Mouse (Mus musculus) limb, embryonic 15.5 days (tissue): ENCODE measurements around the gene Hyal3. TPM values are rescaled to one million over a fixed set of nuclear protein-coding genes. Genes with fewer than 3 reads are reported as not detected.

Experiments
- ATAC-seq: fragments of 200-750 bp; cut with Nextera tagmentation; 2 replicates; pipeline ENCODE4 v1.8.0; 2017; ENCODE audit warnings: low read depth, moderate TSS enrichment; ENCODE audit not compliant: insufficient number of reproducible peaks, low FRiP score, low TSS enrichment
- H3K27ac ChIP-seq: fragments of 300-500 bp; sonication (generic); 2 replicates; pipeline ENCODE4 v1.5.1; 2015; ENCODE audit warnings: moderate library complexity, mild to moderate bottlenecking, inconsistent platforms
- H3K27me3 ChIP-seq: fragments of 300-500 bp; sonication (generic); 2 replicates; pipeline ENCODE4 v1.6.1; 2015; ENCODE audit warnings: inconsistent platforms
- H3K36me3 ChIP-seq: fragments of 300-500 bp; sonication (generic); 2 replicates; pipeline ENCODE4 v1.6.1; 2015; ENCODE audit warnings: inconsistent platforms
- H3K4me1 ChIP-seq: fragments of 300-500 bp; sonication (generic); 2 replicates; pipeline ENCODE4 v1.6.1; 2015; ENCODE audit warnings: inconsistent platforms
- H3K4me2 ChIP-seq: fragments of 300-500 bp; sonication (generic); 2 replicates; pipeline ENCODE4 v1.6.1; 2015; ENCODE audit warnings: mild to moderate bottlenecking, inconsistent platforms
- H3K4me3 ChIP-seq: fragments of 300-500 bp; sonication (generic); 2 replicates; pipeline ENCODE4 v1.5.1; 2015; ENCODE audit warnings: mild to moderate bottlenecking, inconsistent platforms
- H3K9ac ChIP-seq: fragments of 300-500 bp; sonication (generic); 2 replicates; pipeline ENCODE4 v1.6.1; 2015; ENCODE audit warnings: inconsistent platforms
- H3K9me3 ChIP-seq: fragments of 300-500 bp; sonication (generic); 2 replicates; pipeline ENCODE4 v1.6.1; 2016; ENCODE audit warnings: inconsistent platforms
- WGBS: fragments of 180-500 bp; shearing (Covaris S2); methylation state at CpG from one replicate; pipeline ENCODE4 v1.1.7; 2015; 5-methylcytosine and 5-hydroxymethylcytosine counted together
- polyA plus RNA-seq: library from polyadenylated mRNA; unstranded; fragments of >200 nt; fragmentation: Nextera tagmentation; extraction: Ambion mirVana; gene quantifications from 2 replicates; pipeline ENCODE4 v1.2.1, GENCODE M21; 2015

The Hyal3 gene
- polyA plus RNA-seq, 1 experiment from 2014 or later: 1.6 TPM

DNA sequence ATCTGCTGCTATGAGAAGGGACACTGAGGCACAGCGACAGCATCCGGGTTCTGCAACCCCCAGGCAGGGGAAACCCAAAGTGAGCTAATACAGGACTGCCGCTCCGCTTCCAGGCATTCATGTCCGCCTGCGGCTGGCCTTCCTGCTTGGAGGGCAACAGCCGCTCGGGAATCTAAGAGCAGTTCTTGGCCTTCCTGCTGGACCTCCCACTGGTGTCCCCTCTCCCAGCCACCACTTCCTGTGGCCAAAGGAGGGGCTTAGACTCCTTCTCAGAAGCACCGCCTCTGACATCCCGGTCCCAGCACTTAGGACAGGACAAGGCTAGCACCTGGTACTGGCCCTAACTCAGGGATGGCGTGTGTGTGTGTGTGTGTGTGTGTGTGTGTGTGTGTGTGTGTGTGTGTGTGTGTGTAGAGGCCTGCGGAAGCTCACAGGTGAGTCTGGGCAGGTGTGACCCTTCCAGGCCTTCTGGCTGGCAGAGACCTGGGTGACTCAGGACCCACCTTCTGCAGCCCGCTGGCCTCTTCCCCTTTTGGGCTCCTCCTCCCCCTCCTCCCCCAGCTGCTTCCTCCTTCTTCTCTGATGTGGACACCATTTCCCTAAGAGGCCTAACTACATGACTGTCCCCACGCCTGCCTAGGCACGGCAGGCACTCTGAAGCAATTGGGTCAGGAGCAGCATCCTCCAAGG lies 48.2 kb downstream of the Hyal3 start:
- Histone ChIP-seq H3K4me1 (peaks cover 85% of the 10 kb centered on the region), H3K36me3 (peaks cover 28% of the 10 kb centered on the region), H3K27ac (peak overlapping the region; percentile 89), H3K9me3 (no peaks in the 10 kb centered on the region), H3K9ac (0 out of 2 replicates have a peak overlapping the region, but pooled peaks have one; percentile 10), H3K4me2 (0 out of 2 replicates have a peak overlapping the region, but pooled peaks have one; percentile 10), H3K4me3 (no peak overlapping the region), H3K27me3 (no peaks in the 10 kb centered on the region)
- 49% methylated on average over 14 of the region's 15 CpGs for WGBS
- no peak for ATAC-seq

DNA sequence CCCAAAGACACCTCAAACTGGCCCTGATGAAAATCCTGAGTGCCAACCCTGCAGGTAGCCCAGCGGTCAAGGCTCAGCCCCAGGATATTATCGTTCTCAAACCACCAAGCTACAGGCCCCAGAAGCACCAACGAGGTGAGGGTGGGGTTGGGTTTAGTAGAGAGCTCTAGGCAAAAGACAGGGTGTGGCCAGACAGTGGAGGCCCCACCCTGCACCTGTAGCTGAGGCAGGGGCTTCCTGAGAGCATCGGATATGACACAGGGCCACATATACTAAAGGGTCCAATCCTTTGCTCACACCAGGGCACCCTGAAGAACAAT lies 48.8 kb downstream of the Hyal3 start:
- no peak for ATAC-seq
- Histone ChIP-seq H3K4me1 (peaks cover 85% of the 10 kb centered on the region), H3K4me2 (no peak overlapping the region), H3K4me3 (no peak overlapping the region), H3K27ac (peak overlapping the region; percentile 89), H3K9me3 (no peaks in the 10 kb centered on the region), H3K27me3 (no peaks in the 10 kb centered on the region), H3K36me3 (peaks cover 23% of the 10 kb centered on the region), H3K9ac (0 out of 2 replicates have a peak overlapping the region, but pooled peaks have one; percentile 10)
- WGBS: 25% methylated on average over 4 of the region's 4 CpGs

DNA sequence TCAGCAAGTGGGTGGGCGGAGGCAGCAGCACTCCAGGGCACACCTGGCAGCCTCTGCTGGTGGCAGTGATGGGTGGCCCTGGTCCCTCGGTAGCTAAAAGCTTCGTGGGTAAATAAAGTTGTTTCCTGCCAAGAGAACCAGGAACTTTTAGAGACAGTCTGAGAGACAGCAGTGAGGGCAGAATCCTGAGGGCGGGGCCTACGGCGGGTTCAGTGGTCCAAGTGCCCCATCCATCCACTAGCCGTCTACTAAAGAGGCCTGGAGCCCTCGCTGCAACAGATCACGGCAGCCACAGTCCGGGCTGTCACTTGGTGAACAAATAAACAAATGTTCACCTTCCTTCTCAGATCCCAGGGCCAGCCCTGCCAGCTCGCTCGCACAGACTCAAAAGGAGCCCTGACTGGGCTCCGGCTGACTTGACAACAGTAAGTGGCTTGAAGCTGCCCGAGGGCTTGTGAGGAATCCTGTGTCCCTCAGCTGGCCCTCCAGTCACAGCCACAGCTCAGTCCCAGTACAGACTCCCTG lies 49.3 kb downstream of the Hyal3 start:
- H3K4me1 ChIP-seq: peaks cover 82% of the 10 kb centered on the region
- H3K9me3 ChIP-seq: no peaks in the 10 kb centered on the region
- H3K27me3 ChIP-seq: no peaks in the 10 kb centered on the region
- peak overlapping the region; percentile 89 for H3K27ac ChIP-seq
- peak overlapping the region; percentile 17; the same call in 1 of the 2 replicates for H3K9ac ChIP-seq
- WGBS: 17% methylated on average over 14 of the region's 14 CpGs
- ATAC-seq: no peak
- 0 out of 2 replicates have a peak overlapping the region, but pooled peaks have one; percentile 4 for H3K4me3 ChIP-seq
- peaks cover 17% of the 10 kb centered on the region for H3K36me3 ChIP-seq
- peak overlapping the region; percentile 29 for H3K4me2 ChIP-seq

DNA sequence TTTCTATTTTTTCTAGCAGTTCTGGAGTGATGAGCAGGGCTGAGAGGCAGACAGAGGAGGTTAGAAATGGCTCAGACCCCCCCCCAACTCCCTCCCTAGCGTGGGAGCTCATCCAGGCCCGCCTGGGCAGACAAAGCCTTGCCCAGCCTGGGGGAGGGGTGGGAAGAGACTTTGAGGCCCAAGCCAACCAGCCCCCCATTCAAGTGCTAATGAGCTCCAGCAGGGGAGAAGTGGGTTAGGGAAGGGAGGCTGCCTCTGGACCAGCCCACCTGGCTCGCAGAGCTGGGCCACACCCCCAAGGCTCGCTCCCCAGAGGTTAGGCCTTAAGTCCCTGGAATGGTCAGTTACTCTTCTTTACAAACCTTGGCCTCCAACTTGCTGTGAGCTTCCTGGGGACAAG lies 50.0 kb downstream of the Hyal3 start:
- ATAC-seq: no peak
- peak overlapping the region; percentile 4; the same call in 1 of the 2 replicates for H3K4me3 ChIP-seq
- peaks cover 11% of the 10 kb centered on the region for H3K36me3 ChIP-seq
- H3K9me3 ChIP-seq: no peaks in the 10 kb centered on the region
- no peaks in the 10 kb centered on the region for H3K27me3 ChIP-seq
- peak overlapping the region; percentile 17; the same call in 1 of the 2 replicates for H3K9ac ChIP-seq
- 5% methylated on average over 4 of the region's 4 CpGs for WGBS
- H3K4me2 ChIP-seq: peak overlapping the region; percentile 29
- peak overlapping the region; percentile 89 for H3K27ac ChIP-seq
- H3K4me1 ChIP-seq: peaks cover 79% of the 10 kb centered on the region

DNA sequence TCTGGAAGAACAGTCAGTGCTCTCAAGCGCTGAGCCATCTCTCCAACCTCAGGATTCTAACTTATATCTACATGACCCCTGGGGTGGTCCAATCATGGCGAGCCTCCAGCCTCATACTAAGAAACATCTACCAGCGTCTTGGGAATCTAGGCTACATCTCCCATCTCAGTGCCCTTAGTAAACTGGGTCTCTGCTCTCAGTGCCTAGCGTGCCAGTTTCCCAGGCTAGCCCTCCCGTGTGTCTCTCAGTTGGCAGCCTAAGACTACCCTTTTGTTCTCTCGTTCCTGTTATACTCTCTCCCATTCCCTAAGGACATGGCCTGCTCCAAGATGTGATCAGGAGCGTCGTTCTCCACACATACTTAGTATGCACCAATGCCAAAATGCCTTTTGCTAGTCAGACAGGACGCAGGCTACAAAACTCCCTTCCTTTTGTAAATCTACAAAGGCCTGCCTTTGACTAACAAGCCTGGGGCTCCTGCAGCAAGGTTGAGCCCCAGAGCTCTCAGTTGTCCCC lies 50.8 kb downstream of the Hyal3 start:
- peak overlapping the region; percentile 89 for H3K27ac ChIP-seq
- H3K4me2 ChIP-seq: no peak overlapping the region
- peaks cover 7% of the 10 kb centered on the region; the same call in 1 of the 2 replicates for H3K36me3 ChIP-seq

DNA sequence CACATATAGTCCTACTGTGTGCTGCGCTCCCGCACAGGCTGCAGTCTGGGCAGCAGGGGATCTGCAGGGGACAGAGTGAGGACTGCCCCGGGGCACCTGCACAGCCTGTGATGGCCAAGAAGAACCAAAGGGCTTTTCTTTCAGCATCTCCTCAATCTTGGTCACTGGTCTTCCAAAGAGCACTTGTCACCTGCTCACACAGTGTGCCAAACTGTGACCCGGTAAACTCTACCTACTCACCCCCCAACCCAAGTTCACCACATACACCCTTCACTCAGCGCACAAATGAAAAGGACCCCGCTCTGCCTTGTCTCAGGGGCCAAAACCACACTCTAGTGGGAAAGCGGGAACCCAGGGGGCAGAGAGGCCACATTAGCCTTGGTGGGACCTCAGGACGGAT lies 51.2 kb downstream of the Hyal3 start:
- H3K9me3 ChIP-seq: no peaks in the 10 kb centered on the region
- H3K27ac ChIP-seq: peak overlapping the region; percentile 89
- 0 out of 2 replicates have a peak overlapping the region, but pooled peaks have one; percentile 91 for H3K9ac ChIP-seq
- peak overlapping the region; percentile 93 for H3K4me2 ChIP-seq
- 91% methylated on average over 8 of the region's 8 CpGs for WGBS
- H3K36me3 ChIP-seq: peaks cover 7% of the 10 kb centered on the region; the same call in 1 of the 2 replicates
- no peak for ATAC-seq
- H3K27me3 ChIP-seq: no peaks in the 10 kb centered on the region
- H3K4me1 ChIP-seq: peaks cover 76% of the 10 kb centered on the region
- H3K4me3 ChIP-seq: peak overlapping the region; percentile 90; the same call in 1 of the 2 replicates

More for the DNA sequence above, 50.8 kb downstream of the Hyal3 start:
- H3K4me1 ChIP-seq: peaks cover 81% of the 10 kb centered on the region
- no peak overlapping the region for H3K9ac ChIP-seq
- no peak for ATAC-seq
- 70% methylated on average over 9 of the region's 9 CpGs for WGBS
- H3K4me3 ChIP-seq: no peak overlapping the region
- H3K27me3 ChIP-seq: no peaks in the 10 kb centered on the region
- H3K9me3 ChIP-seq: no peaks in the 10 kb centered on the region

DNA sequence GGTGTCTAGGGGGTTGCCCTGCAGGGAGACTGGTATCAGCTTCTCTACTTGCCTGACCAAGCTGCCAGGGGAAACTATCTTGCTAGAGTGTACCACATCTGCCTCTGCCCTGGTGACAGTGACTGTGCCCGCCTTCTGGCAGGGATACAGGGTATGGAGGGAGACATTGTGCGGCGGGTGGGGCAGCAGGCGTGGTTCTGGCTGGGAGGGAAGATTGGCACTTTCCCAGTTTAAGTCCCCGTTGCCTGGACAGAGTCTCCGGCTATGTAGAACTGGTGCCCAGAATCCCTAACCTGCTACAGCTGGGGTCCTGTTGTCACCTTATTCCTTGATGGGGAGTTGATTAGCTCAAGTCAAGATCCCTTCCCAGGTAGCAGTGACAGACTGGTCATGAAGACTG lies 51.9 kb downstream of the Hyal3 start:
- ATAC-seq: no peak

DNA sequence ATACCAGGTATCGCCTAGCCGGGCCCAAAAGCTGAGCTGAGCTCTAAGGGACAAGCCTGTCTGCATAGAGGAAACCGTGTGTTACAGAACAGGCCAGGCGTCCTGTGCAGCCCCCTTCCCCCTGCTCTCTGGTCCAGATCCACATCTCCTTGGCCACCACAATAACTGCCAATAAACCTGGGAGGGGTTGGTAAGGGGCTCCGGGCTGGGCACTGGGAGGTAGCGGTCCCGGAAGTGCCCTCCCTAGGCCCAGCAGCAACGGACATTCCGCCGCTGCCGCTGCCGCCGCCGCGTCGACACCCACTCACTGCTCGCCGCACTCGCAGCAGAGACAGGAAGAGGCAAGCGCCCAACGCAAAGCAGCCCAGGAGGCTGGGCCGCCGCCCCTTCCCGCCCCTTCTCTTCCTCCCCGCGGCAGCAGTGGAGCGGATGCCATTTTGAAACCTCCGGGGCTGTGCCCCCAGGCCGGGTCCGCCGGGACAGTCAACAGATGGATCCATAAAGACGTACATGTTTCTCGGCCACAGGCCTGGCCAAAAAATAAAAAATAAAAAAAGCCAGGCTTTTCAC lies 52.6 kb downstream of the Hyal3 start:
- WGBS: 2% methylated on average over 33 of the region's 33 CpGs
- peak overlapping the region; percentile 91 for H3K9ac ChIP-seq
- peak; percentile 37; the same call in 1 of the 2 replicates for ATAC-seq
- H3K4me2 ChIP-seq: peak overlapping the region; percentile 93
- H3K4me1 ChIP-seq: peaks cover 66% of the 10 kb centered on the region
- peak overlapping the region; percentile 89 for H3K27ac ChIP-seq
- no peaks in the 10 kb centered on the region for H3K27me3 ChIP-seq
- H3K9me3 ChIP-seq: no peaks in the 10 kb centered on the region
- H3K36me3 ChIP-seq: peaks cover 7% of the 10 kb centered on the region; the same call in 1 of the 2 replicates
- peak overlapping the region; percentile 90 for H3K4me3 ChIP-seq

More for the DNA sequence above, 51.9 kb downstream of the Hyal3 start:
- peak overlapping the region; percentile 89 for H3K27ac ChIP-seq
- peak overlapping the region; percentile 90 for H3K4me3 ChIP-seq
- H3K9ac ChIP-seq: peak overlapping the region; percentile 91; the same call in 1 of the 2 replicates
- H3K9me3 ChIP-seq: no peaks in the 10 kb centered on the region
- WGBS: 31% methylated on average over 6 of the region's 6 CpGs
- H3K27me3 ChIP-seq: no peaks in the 10 kb centered on the region
- peaks cover 7% of the 10 kb centered on the region; the same call in 1 of the 2 replicates for H3K36me3 ChIP-seq
- peak overlapping the region; percentile 93 for H3K4me2 ChIP-seq
- peaks cover 73% of the 10 kb centered on the region for H3K4me1 ChIP-seq

DNA sequence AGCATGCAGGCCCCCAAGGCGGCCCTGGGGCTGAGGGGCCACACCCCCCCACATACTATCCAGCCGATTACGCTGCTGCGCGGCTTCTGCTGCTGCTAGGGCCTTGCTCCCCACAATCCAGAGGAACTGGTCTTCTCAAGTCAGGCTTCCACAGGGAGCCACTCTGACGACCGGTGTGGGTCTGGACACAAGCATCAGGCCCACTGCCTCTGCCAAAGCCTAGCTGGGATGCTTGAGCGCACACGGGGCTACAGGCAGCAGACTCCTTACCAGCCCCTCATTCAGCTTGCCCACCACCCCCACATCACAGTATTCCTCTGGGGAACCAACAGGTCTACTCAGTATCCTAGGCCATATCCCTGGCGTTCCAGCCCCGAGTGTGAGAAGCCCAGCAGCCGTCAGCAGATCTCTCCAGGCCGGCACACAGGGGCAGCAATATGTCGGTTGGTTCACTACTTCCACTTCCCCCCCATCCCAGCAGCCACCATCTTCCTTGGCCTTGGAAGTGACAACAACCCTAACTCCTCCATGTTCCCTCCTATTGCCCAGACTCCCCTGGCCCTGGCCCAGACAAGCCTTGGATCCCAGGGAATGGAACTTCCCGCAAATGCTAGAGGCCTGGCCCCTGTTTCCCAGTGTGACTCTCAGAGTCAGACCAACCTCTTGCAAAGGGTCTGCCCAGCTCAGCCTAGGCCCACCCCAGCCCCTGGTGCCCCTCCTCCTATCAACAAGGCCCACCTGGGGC lies 53.2 kb downstream of the Hyal3 start:
- peak overlapping the region; percentile 89 for H3K27ac ChIP-seq
- peaks cover 60% of the 10 kb centered on the region for H3K4me1 ChIP-seq
- peak overlapping the region; percentile 91 for H3K9ac ChIP-seq
- peak overlapping the region; percentile 90 for H3K4me3 ChIP-seq
- WGBS: under 1% methylated on average over 15 of the region's 15 CpGs
- ATAC-seq: no peak
- H3K36me3 ChIP-seq: peaks cover 3% of the 10 kb centered on the region; the same call in 1 of the 2 replicates
- no peaks in the 10 kb centered on the region for H3K9me3 ChIP-seq
- peak overlapping the region; percentile 93 for H3K4me2 ChIP-seq
- H3K27me3 ChIP-seq: no peaks in the 10 kb centered on the region

DNA sequence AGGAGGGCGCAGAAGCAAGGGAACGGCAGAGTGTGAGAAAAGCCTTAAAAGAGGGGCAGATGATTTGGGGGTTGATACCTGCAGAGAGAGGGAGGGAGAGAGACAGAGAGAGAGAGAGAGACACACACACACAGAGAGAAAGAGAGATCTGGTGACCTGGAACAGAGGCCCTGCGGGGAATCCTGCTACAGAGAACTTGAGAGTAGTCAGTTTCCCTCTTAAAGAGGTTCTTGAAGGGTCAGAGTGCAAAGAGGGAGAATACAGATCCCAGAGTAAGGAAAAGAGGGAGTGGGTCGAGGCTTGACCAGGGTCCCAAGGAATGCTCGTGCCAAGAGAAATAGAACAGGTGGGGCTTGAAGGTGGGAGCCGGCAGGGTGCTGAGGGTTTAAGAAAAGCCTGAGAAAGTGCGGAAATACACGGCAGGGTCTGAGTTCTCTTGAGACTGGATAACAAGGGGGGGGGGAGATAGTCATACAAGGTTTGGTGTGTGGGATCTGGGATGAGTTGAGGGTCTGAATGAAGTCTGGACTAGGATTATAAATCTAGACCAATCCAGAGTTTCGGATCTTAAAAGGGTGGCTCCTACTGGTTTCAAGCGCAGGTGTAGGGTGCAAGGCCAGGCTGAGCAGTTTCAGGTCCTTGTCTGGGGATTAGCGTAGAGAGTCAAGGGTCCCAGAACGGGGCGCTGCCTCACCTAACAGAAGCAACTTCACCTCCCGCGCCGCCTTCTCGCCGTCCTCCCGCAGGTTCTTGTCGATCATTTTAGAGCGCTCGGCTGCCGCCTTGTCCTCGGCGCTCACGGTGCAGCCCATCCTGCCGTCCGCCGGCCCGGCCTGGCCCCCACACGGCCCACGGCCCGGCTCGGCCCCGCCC lies 54.0 kb downstream of the Hyal3 start:
- H3K9ac ChIP-seq: peak overlapping the region; percentile 91
- WGBS: 2% methylated on average over 35 of the region's 35 CpGs
- H3K4me1 ChIP-seq: peaks cover 52% of the 10 kb centered on the region
- no peak for ATAC-seq
- peak overlapping the region; percentile 93 for H3K4me2 ChIP-seq
- H3K9me3 ChIP-seq: no peaks in the 10 kb centered on the region
- no peaks in the 10 kb centered on the region for H3K27me3 ChIP-seq
- H3K4me3 ChIP-seq: peak overlapping the region; percentile 90
- H3K36me3 ChIP-seq: peaks cover 3% of the 10 kb centered on the region; the same call in 1 of the 2 replicates
- H3K27ac ChIP-seq: peak overlapping the region; percentile 89
